Mouse (Mus musculus) telencephalon, adult 2 months (tissue): ENCODE measurements at regions not wholly inside any gene's neighbourhood (a gene's known extent, or its start where the extent isn't known, plus 50 kb on each side); places are given as distances from the start of the nearest gene placed in this dataset.
"Not testable (repeated sequence)": the region's sequence is repeated elsewhere in the genome, so short reads cannot be mapped to it uniquely, and the experiment has no call there.

ENCODE experiments used
- DNase-seq: peaks from one replicate; pipeline ENCODE4 v3.0.0-alpha.2; 2011; ENCODE audit warnings: low read depth, low spot score

- no peak for DNase-seq
Observed at GRCm38 (mm10) chr17:15247546-15248416, 128.9 kb downstream of the Dll1 start.

DNA sequence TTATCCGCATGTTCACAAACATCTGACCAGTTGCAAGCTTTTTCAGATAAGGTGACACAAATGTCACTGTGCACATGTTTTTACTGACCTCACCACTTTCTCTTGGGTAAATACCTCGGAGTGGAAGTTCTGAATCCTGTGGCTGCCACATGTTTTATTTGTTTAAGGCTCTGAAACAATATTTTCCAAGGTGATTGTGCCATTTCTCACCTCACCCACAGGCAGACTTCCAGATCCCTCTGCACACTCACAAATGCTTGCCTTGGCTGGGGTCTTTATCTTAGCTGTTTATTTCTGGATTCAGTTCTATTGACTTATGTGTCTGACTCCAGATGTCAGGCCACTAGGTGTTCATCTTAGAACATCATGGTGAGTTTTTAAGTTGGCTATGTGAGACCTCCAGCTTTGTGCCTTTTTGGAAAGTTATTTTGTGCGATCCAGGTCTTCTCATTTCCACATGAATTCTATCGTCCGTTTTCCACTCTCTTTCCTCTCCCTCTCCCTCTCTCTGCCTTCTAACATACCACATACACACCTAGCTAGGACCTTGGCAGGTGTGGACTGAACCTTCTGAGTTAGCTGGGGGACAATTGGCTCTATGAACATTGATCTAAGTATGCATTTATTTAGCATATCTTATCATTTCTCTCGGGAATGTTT is 133.6 kb downstream of the Dll1 start:
- no peak for DNase-seq

DNA sequence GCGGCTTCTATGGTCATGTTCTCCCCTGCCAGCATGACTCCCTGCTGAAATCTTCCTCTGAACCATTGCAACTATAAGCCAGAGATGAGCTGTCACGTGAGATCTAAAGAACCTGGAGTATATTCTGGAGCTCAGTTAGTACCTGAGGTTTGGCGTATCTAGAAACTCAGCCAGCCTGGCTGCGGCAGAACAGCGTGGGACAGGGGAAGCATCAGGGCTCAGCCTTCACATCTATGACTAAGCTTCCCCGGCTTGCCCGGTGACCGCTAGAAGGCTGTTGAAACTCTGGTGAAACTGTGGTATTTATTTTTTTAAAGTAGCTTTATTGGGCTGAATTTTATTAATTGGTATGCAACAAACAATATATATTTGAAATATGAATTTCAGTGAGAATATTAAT is 134.3 kb downstream of the Dll1 start:
- no peak for DNase-seq

DNA sequence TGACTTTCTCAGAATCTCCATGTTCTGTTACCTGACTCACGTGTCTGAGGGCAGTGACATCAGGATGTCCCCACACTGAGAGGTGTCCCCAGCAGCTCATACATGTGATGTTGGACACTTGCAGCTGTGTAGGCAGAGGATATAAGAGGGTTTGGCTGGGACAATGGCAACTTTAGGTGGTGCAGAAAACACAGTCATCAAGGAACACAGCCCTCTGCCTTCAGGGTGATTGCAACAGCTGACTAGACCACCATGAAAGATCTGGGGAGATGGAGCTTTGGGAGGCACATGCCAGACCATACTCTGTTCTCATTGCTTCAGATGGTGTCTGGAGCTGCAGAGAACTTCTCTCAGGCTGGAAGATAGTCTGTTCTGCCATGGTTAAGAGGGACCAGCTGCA is 135.2 kb downstream of the Dll1 start:
- DNase-seq, result no peak

DNA sequence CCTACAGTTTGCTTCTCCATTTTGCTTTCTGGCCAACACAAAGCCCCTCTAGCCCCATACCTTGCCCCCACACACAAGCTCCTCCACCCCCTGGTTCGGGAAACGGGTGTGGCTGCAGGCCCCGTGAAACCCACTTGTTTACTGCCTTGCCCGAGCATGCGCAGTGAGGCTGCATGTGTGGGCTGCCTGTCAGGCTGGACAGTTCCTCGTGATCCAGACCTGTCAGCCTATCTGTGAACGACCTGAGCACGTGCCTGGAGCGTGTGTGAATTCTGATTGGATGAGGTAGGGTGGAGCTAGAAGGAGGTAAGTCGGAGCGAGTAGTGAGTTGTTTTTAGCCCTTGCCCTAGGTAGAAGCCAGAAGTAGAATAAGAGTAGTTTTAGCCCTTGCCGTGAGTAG is 136.0 kb downstream of the Dll1 start:
- DNase-seq, result not testable (repeated sequence)

DNA sequence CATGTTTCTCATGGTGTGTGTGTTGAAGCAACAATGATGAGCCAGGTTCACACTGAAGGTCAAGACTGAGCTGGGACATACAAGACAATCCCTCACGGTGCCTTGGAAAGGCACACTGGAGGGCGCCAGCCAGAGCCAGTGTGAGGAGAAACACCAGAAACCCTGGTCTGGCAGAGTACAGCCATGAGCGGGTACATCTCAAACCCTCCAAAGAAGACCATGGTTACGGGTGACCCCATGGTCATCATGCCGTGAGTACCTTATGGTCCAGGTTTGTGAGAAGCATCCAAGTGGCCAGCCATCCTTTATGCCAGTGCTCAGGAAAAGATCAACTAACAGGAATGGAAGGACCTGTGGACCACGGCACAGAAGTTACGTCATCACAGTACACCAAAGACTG is 136.7 kb downstream of the Dll1 start:
- DNase-seq, result no peak

- DNase-seq, result no peak
Observed at GRCm38 (mm10) chr17:15235041-15235440, 141.6 kb downstream of the Dll1 start.

DNA sequence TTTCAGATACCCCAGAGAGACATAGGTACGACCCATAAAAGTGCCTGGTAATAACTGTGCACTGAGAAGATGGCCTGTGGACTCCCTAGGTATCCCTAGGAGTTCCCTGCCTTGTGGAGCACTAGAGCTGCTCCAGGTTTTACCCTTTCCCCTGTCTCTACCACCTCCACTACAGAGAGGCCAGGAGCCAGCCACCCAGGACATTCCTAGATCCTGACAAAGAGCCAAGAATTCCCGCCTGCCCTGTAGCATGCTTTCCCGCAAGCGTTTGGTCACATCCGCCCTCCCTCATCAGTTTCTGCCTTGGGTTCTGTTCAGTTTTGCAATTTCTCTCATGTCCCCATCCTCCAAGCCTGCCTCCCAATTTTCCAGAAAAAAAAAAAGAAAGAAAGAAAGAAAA is 145.5 kb downstream of the Dll1 start:
- DNase-seq, result no peak

GRCm38 (mm10) chr17:15229159-15229558 is 147.5 kb downstream of the Dll1 start:
- no peak for DNase-seq

DNA sequence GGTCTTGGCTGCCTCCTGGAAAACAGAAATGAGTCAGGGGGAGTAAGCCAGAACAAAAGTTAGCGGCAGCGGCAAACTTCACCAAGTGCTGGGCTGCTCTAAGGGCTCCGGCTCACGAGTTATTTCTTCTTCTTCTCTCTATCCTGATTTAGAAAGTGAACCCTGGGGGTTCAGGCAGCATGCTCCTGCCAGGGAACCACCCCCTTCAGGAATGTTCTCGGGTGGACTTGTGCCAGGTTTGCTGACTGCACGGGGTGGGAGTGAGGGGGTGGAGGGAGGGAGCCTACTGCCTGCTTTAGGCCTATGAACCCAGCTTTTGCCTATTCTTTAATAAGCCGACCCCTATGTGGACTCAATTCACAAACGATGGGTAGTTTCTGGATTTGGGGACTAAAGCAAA is 148.6 kb downstream of the Dll1 start:
- DNase-seq, result no peak

DNA sequence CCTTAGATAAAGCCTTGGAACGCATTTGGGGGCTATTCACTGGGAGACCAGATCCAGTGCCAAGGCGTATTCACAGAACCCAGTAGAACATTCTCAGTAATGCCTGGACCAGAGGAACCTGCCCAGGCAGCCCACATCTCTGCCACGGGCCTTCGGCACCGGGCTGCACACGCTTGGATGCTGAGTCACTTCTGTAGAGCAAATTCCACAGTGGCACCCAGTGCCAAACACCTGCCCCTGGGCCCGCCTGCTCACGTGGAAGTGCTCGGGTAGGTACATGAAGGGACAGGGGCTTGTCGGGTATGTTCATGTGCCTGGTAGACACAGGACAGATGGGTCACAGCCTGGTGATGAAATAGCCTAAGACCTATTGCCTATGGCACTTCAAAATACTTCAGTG is 152.8 kb downstream of the Dll1 start:
- DNase-seq, result no peak

DNA sequence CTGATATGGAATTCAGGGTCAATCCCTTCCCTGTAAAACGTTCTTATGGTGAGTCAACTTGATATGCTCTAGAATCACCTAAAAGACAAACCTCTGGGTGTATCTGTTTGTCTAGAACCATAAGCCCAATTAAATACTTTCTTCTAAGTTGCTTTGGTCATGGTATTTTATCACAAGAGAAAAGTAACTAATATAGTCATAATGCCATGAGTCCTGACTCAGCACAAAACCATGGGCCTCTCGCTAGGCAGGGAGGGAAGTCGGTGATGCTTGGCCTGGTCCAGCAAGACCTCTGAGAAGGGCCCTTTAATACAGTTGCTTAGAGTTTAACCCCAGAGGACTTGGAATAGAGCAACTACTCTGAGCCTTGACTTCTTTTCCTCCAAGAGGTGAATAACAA is 153.7 kb downstream of the Dll1 start:
- DNase-seq, result no peak

DNA sequence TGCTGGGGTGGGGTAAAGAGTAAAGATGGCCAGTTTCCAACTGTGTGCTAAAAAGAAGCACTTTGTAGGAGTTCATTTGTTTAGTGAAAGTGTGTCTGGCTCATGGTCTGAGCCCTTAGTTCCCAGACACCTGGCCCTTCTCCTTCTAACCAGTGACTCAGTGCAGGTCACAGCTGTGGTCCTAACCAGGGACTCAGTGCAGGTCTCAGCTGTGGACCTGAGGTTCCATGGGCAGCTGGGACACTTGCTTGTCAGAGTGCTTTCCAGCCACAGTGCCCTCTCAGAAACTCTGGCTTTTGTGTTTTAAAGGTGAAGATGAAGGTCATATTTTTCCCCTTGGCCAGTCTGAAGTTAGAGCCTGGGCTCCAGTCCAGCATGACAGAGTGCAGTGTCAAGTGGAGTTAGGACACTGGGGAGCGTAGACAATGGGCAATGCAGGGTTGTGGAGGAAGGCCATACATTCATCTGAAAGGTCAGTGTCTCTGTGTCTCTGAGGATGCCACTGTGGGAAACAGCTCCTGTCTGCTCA is 162.5 kb downstream of the Dll1 start:
- no peak for DNase-seq

DNA sequence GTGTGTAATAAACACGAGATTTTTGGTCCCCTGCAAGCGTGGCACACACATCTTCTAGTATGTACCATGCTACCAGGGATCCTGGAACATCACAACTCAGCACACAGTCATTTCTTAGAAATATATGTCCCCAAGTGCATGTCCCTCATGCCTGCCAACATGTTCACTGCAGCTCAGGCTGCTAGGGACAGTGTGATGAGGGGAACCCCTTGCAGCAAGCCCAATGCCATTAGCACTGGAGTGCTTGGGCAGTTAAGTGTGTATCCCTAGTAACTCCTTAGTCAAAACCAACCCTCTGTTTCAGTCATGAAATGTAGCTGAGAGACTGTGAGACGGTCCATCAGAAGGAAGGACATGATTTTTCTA is 167.5 kb upstream of the Gm3448 start:
- DNase-seq, result no peak

- DNase-seq, result peak; percentile 40
Observed at GRCm38 (mm10) chr17:15208030-15208807, 166.9 kb upstream of the Gm3448 start.

DNA sequence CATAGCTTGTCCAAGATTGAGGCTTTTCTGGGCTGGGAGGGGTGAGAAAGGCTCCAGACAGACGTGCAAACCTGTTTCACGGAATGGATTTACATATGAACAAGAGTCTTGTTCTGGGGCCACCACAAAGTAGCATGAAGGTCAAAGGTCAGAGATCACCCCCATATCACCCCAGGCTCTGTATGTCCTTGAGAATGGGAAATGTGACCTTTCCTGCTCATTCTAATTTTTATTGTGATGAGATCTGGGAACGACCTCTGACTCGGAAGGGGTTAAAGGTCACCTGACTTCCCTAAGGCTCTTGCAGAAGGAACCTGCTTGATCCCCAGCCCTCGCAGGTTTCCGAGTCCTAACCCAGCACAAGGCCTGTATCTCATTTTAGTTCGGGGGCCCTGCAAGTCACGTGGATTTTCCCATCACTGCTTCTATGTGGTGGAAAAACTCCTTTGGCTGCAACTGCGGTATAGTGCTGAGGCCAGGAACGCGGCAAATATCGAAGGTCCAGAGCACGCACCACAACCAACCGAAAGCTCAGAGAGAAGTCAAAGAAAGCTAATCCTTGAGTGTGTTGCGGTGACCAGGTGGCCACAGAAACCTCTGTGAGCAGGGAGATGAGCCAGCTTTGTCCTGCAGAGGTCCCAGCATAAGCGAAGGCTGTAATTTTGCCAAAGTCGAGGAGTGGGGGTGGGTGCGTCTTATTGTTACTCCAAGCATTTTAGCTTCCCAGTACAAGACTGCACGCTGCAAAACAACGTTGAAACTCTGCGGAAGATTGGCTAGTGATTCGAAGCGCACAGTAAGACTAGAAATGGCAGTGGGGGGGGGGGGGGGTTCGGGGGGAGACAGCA is 166.1 kb upstream of the Gm3448 start:
- no peak for DNase-seq

GRCm38 (mm10) chr17:15205799-15206198 is 164.5 kb upstream of the Gm3448 start:
- no peak for DNase-seq

DNA sequence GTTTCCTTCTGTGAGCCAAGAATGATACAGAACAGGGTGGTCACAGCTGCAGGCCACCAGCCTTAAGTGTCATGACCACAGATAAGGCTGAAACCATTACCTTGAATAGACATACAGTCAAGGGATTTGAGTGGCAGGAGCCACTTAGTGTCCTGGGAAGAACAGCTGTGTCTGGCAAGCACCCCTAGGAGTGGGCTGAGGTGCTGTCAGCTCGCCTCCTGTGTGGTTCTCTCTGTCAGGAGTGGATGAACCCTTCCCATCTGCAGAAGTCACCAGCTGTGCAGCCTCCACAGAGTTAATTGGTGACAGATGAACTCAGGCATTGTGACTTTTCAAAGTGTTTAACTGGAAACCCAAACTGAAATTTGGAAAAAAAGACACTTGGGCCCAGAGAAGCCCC is 163.2 kb upstream of the Gm3448 start:
- no peak for DNase-seq

DNA sequence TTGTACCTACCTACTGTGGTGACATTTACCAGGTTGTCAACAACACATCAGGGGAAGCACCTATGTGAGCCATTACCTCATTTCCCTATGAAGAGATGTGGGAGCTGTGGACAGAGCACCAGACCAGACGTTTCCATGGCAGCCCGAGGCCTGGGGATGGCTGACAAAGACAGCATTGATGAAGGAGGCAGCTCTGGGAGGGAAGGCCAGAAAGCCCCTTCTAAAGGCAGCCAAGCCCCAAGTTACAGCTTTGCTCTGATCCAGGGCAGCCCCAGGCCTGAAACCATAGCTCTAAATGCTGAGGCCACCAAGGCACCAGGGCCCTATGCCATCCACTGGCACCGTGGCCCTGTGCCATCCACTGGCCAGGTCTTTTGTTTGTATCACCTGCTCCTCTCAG is 157.9 kb upstream of the Gm3448 start:
- no peak for DNase-seq

DNA sequence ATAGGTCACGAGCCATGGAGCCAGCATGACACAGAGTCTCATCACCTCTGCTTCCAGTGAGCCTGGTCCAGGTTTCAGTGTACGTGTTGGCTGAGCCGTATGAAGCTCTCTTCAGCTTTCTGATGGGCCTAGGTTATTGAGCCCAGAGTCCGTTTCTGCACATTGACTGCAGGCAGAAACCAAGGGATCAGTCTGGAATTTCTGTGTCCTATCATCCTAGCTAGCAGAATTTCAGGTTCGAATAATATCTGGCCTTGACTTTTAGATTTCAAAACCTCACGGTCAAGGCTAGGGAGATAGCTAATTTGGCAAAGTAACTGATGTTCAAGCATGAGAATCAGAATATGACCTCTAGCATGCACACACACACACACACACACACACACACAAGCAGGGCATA is 156.0 kb upstream of the Gm3448 start:
- no peak for DNase-seq

GRCm38 (mm10) chr17:15195819-15196218 is 154.5 kb upstream of the Gm3448 start:
- DNase-seq, result no peak
